Mouse (Mus musculus) intestine, postnatal 0 days (tissue): ENCODE data around the gene Srf. TPM values are rescaled to one million over a fixed set of nuclear protein-coding genes. Genes with fewer than 3 reads are reported as not detected.

Experiments
- ATAC-seq: fragments of 200-750 bp; cut with Nextera tagmentation; 2 replicates; pipeline ENCODE4 v1.8.0; 2017; ENCODE audit warnings: mild to moderate bottlenecking, moderate TSS enrichment, moderate library complexity
- H3K27ac ChIP-seq: fragments of 300-500 bp; sonication (generic); 2 replicates; pipeline ENCODE4 v1.5.1; 2014; ENCODE audit warnings: mild to moderate bottlenecking, low read depth, low read length, moderate library complexity
- H3K27me3 ChIP-seq: fragments of 300-500 bp; sonication (generic); replicated peaks from 2 replicates; pipeline ENCODE4 v1.6.1; 2014; ENCODE audit warnings: low read length, mixed read lengths; ENCODE audit not compliant: control insufficient read depth, insufficient read depth
- H3K36me3 ChIP-seq: fragments of 300-500 bp; sonication (generic); 2 replicates; pipeline ENCODE4 v1.6.1; 2014; ENCODE audit warnings: mild to moderate bottlenecking, moderate library complexity; ENCODE audit not compliant: control insufficient read depth, insufficient read depth
- H3K4me1 ChIP-seq: fragments of 300-500 bp; sonication (generic); replicated peaks from 2 replicates; pipeline ENCODE4 v1.6.1; 2014; ENCODE audit warnings: antibody characterized with exemption, low read length, mixed read lengths; ENCODE audit not compliant: control insufficient read depth, insufficient read depth
- H3K4me2 ChIP-seq: fragments of 300-500 bp; sonication (generic); replicated peaks from 2 replicates; pipeline ENCODE4 v1.6.1; 2014; ENCODE audit warnings: low read depth, mild to moderate bottlenecking, moderate library complexity
- H3K4me3 ChIP-seq: fragments of 300-500 bp; sonication (generic); 2 replicates; pipeline ENCODE4 v1.5.1; 2014; ENCODE audit warnings: low read depth, low read length
- H3K9ac ChIP-seq: fragments of 300-500 bp; sonication (generic); 2 replicates; pipeline ENCODE4 v1.6.1; 2014; ENCODE audit warnings: mild to moderate bottlenecking, low read depth, low read length
- H3K9me3 ChIP-seq: fragments of 300-500 bp; sonication (generic); 2 replicates; pipeline ENCODE4 v1.6.1; 2016; ENCODE audit warnings: mixed run types; ENCODE audit not compliant: control insufficient read depth
- CTCF ChIP-seq: sonication (generic); IDR thresholded peaks from 2 replicates; pipeline ENCODE4 v1.5.1; 2016; ENCODE audit warnings: low read depth, mild to moderate bottlenecking, control low read depth, antibody characterized with exemption, moderate library complexity
- WGBS: fragments of 180-500 bp; shearing (Covaris S2); extraction: QIAGEN DNeasy Blood & Tissue Kit; methylation state at CpG from one replicate; pipeline ENCODE4 v1.1.7; 2014; 5-methylcytosine and 5-hydroxymethylcytosine counted together
- polyA plus RNA-seq: library from polyadenylated mRNA; unstranded; fragments of >200 nt; fragmentation: Nextera tagmentation; extraction: Ambion mirVana; gene quantifications from 2 replicates; pipeline ENCODE4 v1.2.1, GENCODE M21; 2015

Gene Srf
- polyA plus RNA-seq = 5.1 and 5.2 TPM in 2 replicates

DNA sequence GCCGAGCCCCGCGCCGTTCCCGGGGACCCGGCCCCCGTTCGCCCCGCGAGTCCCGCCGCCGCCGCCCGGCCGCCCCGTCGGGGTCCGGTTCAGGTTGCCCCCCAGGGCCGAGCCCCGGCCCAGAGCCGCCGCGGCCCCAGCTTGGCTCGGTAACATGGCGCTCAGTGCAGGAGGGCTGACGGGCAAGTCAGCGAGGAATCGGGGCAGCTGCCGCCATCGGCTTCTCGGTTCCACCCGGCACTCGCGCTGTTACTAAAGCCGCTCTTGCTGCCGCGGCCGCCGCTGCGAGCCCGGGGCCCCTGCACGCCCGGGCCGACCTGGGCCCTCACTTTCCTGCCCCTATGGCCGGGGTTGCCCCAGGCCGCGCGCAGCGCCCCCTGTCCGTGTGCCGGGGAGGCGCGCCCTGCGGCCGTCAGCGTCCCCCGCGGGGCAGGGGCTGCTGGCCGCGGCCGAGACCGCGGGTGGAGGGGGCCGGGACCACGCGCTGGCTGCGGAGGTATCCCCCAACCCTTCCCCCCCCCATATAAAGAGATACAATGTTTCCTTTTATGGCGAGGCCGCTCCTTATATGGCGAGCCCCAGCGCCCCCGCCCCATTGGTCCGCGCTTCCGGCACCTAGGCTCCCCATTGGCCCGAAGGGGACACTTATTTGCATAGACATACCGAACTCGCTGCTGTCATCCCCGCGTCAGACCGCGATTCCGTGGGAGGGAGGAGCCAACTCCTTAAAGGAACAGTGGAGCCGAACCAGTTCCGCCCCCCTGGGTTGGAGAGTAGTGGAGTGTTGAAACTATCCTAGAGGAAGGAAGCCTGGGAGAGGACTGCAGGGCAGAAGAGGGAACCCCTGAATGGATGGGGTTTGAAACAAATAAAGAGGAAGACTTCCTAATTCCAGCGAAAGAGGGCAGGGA lies at the start of gene Srf:
Srf (minus strand) TSS at position 503 of the 911 bp plus-strand sequence.
- Histone ChIP-seq H3K9ac (peak within 1 kb of the TSS; percentile 97), H3K27ac (peak within 1 kb of the TSS; percentile 88), H3K36me3 (peaks cover 11% of the 10 kb centered on the region), H3K9me3 (no peaks in the 10 kb centered on the region), H3K4me1 (0 out of 2 replicates have a peak, but pooled peaks cover 4% of the 10 kb centered on the region), H3K4me2 (peak within 1 kb of the TSS; percentile 96), H3K4me3 (peak within 1 kb of the TSS; percentile 94), H3K27me3 (no peaks in the 10 kb centered on the region)
- under 1% methylated on average over 86 of the region's 87 CpGs for WGBS
- ATAC-seq = peak; percentile 91
- peak; percentile 67 for TF ChIP-seq CTCF

- Histone ChIP-seq H3K9ac (no peak overlapping the region), H3K27me3 (no peaks in the 10 kb centered on the region), H3K9me3 (no peaks in the 10 kb centered on the region), H3K4me2 (no peak overlapping the region), H3K4me1 (peaks cover 3% of the 10 kb centered on the region; the same call in 1 of the 2 replicates), H3K36me3 (no peaks in the 10 kb centered on the region), H3K27ac (no peak overlapping the region), H3K4me3 (no peak overlapping the region)
- ATAC-seq = no peak
- 74% methylated on average over 5 of the region's 5 CpGs for WGBS
- no peak for TF ChIP-seq CTCF
Measured at GRCm38 (mm10) chr17:46605126-46605525, 49.2 kb upstream of the Srf start.

DNA sequence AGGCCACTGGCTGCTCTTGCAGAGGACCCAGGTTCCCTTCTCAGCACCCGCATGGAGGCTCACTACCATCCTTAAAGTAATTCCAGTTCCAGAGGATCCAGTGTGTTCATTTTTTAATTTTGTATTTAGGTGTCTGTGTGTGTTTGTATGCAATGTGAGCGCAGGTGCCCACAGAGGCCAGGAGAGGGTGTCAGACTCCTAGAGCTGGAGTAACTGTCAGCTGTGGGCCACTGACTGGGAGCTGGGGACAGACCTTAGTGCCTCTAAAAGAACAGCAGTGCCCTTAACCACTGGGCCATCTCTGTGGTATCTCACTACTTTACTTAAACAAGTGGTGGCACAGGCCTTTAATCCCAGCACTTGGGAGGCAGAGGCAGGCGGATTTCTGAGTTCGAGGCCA lies 47.3 kb upstream of the Srf start:
- H3K4me1 ChIP-seq = no peaks in the 10 kb centered on the region
- H3K9me3 ChIP-seq = no peaks in the 10 kb centered on the region
- no peaks in the 10 kb centered on the region for H3K36me3 ChIP-seq
- H3K4me3 ChIP-seq = no peak overlapping the region
- WGBS = 88% methylated on average over 4 of the region's 4 CpGs
- no peaks in the 10 kb centered on the region for H3K27me3 ChIP-seq
- TF ChIP-seq CTCF = 0 out of 2 replicates have a peak, but pooled peaks have one; percentile 12
- no peak overlapping the region for H3K9ac ChIP-seq
- H3K27ac ChIP-seq = no peak overlapping the region
- no peak for ATAC-seq
- no peak overlapping the region for H3K4me2 ChIP-seq

DNA sequence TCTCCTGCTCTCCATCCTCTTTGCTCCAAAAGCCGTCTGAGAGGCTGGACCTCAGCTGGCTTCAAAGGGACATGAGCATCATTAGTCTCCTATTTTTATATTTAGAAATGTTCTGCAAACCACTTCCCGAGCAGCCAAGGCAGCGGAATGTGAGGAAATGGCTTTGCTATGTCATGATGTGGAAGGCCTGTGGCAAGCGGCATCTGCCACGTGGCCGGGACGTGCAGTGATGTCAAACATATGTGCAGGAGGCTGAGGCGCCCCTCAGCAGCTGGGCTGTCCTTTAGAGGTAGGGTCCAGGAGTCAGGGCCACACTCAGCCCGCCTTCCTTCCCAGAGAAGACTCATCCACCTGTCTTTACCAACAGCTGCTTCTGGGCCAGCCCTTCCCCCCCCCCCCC lies 46.2 kb upstream of the Srf start:
- H3K4me2 ChIP-seq = no peak overlapping the region
- no peak; the same call in 1 of the 2 replicates for ATAC-seq
- no peaks in the 10 kb centered on the region for H3K27me3 ChIP-seq
- 60% methylated on average over 9 of the region's 9 CpGs for WGBS
- no peak overlapping the region for H3K9ac ChIP-seq
- H3K4me3 ChIP-seq = no peak overlapping the region
- no peak for TF ChIP-seq CTCF
- H3K4me1 ChIP-seq = no peaks in the 10 kb centered on the region
- H3K27ac ChIP-seq = no peak overlapping the region
- H3K36me3 ChIP-seq = no peaks in the 10 kb centered on the region
- H3K9me3 ChIP-seq = no peaks in the 10 kb centered on the region

GRCm38 (mm10) chr17:46600569-46600968 lies 44.6 kb upstream of the Srf start:
- Histone ChIP-seq H3K4me3 (no peak overlapping the region), H3K27ac (no peak overlapping the region), H3K9me3 (no peaks in the 10 kb centered on the region), H3K9ac (no peak overlapping the region), H3K4me1 (no peaks in the 10 kb centered on the region), H3K27me3 (no peaks in the 10 kb centered on the region), H3K4me2 (no peak overlapping the region), H3K36me3 (no peaks in the 10 kb centered on the region)
- no peak for ATAC-seq
- 90% methylated on average over 2 of the region's 2 CpGs for WGBS
- TF ChIP-seq CTCF = peak; percentile 59

GRCm38 (mm10) chr17:46598963-46599362 lies 43.0 kb upstream of the Srf start:
- WGBS = 80% methylated on average over 4 of the region's 4 CpGs
- TF ChIP-seq CTCF = no peak
- H3K36me3 ChIP-seq = no peaks in the 10 kb centered on the region; the same call in 1 of the 2 replicates
- no peaks in the 10 kb centered on the region for H3K4me1 ChIP-seq
- H3K4me3 ChIP-seq = no peak overlapping the region
- no peak for ATAC-seq
- no peak overlapping the region for H3K27ac ChIP-seq
- H3K27me3 ChIP-seq = no peaks in the 10 kb centered on the region
- no peak overlapping the region for H3K9ac ChIP-seq
- H3K9me3 ChIP-seq = no peaks in the 10 kb centered on the region
- no peak overlapping the region for H3K4me2 ChIP-seq
